Mouse (Mus musculus) liver, adult 10 weeks (tissue): Measurements from ENCODE around the gene Fbxl4. TPM values are rescaled to one million over a fixed set of nuclear protein-coding genes. Genes with fewer than 3 reads are reported as not detected.

Source experiments
- polyA plus RNA-seq: library from polyadenylated mRNA; stranded (reverse); fragments of 350-450 nt; fragmentation: Illumina TruSeq; extraction: RNeasy Lipid Tissue Mini Kit (QIAGEN cat#74804); gene quantifications from one replicate; pipeline ENCODE4 v1.2.3, GENCODE M21; 2014; ENCODE audit warnings: low read depth, low replicate concordance

Fbxl4 gene
- 23.8 TPM for polyA plus RNA-seq

DNA sequence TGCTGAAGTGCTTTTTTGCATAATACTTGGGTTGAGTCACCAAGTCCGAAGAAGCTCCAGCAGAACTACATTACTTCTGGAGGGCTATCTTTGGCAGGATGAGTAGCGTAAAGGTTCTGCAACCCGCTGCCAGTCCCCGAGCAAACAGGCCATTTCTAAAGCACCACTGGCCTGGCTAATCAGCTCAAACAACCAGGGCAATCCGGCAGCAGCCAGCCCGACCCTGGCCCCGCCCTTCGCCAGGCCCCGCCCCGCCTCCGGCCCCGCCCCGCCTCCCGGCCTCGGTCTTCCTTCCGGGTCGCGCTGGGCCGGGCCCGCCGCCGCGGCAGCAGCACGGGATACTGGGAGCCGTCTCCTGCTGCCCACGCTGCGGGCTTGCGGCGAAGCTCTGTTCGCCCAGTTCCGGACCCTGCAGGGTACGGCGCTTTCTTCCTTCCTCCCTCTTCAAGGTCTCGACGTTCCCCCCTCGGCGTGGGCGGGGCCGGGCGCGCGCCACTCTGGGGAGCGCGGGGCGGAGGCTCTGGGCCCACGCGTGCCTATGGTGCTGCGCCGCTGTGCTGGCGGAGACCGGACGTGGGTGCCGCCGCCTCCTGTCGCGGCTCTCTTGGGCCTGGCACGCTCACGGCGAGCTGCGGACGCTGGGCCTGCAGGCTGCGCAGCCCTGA lies at the start of gene Fbxl4:
Gene Fbxl4 (plus strand): TSS at position 278 of the 665 bp plus-strand sequence.

Other genes with a start within 250 kb of the Fbxl4 start
- not detected for gene Pou3f2, start 130.8 kb downstream of the Fbxl4 start, polyA plus RNA-seq